Mouse (Mus musculus) T-helper 2 cell (primary cell): ENCODE data around the gene Rps27l.

ENCODE experiments used
- in situ Hi-C: fragments of 300-600 bp; cut with MboI, MseI; formaldehyde crosslinking; loops from one replicate; pipeline ENCODE4 v1.15.1; 2025; ENCODE audit warnings: high pct_unique_total_duplicates

The Rps27l gene

DNA sequence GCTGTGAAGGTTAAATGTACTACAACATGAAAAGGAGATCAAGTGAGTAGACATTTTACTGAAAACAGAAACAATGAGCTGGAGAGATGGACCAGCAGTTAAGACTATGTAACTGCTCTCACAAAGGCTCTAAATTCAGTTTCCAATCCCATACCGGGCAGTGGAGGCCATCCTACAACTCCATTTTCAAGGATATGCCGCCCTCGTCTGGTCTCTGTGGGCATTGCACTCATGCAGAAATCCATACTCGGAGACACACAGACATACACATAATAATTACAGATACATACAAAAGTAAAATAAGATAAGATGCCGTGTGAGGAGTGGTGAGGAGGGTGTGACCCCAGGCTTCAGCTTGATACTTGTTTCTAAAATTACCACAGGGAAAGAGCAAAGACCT, 34.6 kb downstream of the Rps27l start:
- in situ Hi-C loops = no loop called here

DNA sequence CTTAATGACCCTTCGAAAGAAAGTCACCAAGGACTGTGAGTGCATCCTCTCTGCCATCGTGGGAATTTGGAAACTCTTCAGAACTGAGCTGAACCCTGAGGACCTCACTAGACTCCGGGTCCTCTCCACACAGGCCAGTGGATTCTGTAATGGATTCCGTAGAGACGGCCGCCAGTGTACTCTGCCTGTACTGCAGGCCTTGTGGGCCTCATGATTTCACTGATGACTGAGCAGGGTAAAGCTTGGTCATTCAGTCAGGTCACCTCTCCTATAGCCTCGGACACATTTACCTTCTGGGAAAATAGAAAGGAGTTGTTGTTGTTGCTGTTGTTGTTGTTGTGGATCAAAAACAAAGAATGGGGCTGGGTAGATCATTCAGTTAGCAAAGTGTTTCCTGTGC, 36.2 kb downstream of the Rps27l start:
- in situ Hi-C loops = no loop called here

DNA sequence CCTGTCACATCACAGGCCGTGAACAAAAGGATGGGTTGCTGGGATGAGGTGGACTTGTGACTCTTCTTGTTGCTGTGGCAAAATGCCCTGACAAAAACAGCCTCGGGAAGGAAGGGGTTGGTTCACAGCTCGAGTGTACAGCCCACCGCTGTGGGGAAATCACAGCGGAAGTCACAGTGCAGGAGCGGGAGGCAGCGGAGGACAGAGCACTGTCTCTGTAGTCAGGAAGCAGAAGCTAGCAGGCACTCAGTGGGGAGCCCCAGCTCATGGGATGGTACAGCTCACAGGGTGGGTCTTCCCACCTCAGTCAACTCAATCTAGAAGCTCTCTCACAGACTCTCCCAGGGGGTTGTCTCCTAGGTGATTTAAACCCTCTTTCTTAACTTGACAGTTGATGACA, 39.5 kb downstream of the Rps27l start:
- in situ Hi-C loops = no loop called here

DNA sequence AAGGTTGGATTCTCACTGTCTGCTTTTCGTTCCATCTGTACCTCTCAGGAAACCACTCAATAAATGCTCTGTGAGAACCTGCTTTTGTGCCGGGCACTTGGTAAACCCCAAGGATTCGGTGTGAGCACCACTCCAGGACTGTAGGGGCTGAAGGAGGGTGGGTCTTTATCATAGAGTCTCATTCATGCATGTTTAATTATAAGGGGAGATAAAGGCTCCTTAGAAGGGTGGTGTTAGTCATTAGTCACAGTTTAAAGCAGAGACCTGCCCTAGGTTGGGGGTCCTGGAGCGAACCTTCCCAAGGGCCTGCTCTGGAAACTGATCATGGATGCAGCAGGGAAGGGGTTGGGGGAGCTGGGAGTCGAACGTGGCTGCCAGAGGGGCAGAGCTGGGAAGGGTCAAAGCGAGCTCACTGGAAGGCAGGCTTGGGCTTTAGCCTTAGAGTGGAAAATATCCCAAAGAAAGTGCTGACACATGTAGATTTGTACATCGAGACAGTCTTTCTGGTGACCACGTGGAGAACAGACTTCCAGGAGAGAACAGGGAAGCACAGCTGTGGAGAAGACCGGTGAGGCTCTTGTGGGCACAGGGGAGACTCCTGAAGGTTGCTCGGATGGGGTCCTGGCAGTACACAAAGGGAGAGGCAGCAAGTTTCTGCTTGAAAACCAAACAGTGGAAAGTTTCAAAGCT, 42.5 kb downstream of the Rps27l start:
- in situ Hi-C loops = no loop called here

DNA sequence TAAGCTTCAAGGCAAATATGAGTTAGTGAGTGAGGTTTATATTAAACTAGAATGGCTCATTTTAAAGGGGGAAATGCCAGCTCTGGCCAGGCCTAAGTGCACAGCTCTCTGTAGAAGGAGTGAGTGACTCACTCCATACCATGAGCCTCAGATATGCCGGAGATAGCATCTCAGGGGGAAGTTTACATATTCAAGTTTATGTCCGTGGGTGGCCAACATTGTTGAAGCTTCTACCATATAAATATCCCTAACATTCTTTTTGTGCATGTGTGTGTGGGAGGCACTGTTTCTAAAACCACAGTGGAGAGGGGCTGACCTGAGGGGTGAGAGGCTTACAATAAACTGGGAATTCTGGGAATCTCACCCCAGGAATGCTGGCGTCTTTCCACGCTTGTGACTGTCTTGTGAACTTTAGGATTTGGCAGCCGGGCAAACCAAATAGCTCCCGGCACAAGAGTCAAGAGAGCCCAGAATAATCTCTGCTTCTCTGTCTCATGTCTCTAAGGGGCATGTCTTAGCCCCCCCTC, 43.1 kb downstream of the Rps27l start:
- in situ Hi-C loops = no loop called here

DNA sequence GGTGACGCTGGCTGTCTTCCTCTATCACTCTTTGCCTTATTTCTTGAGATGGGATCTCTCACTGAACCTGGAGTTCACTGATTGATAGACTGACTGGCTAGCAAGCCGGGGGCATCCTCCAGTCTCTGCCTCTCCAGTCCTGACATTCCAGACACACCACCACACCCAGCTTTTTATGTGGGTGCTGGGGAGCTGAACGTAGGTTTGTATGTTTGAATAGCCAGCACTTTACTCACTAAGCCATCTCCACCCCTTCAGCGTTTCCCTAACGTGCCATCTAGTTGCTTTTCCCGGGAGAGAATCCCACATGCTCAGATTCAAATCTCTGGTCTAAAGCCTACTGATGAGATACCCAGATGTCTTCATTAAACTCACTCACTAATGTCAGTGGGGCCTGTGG, 43.7 kb downstream of the Rps27l start:
- in situ Hi-C loops = no loop called here

DNA sequence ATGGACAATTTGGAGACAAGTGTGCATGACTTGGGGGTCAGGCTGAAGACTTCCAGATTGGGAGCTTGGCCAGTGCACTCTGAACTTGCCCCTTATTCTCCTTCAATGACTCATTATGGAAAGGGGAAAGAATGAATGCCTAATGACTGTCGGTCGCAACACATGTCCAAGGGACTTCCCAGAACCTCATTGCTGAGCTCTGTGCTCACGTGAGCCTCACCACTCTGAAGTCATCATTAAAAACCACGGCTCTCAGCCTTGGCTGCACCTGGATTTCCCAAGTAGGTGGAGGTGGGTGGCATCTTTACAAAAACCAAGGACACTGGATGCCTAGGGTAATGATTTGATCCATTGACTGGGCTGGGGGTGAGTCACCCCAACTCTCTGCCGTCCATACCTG, 44.2 kb downstream of the Rps27l start:
- in situ Hi-C loops = no loop called here

DNA sequence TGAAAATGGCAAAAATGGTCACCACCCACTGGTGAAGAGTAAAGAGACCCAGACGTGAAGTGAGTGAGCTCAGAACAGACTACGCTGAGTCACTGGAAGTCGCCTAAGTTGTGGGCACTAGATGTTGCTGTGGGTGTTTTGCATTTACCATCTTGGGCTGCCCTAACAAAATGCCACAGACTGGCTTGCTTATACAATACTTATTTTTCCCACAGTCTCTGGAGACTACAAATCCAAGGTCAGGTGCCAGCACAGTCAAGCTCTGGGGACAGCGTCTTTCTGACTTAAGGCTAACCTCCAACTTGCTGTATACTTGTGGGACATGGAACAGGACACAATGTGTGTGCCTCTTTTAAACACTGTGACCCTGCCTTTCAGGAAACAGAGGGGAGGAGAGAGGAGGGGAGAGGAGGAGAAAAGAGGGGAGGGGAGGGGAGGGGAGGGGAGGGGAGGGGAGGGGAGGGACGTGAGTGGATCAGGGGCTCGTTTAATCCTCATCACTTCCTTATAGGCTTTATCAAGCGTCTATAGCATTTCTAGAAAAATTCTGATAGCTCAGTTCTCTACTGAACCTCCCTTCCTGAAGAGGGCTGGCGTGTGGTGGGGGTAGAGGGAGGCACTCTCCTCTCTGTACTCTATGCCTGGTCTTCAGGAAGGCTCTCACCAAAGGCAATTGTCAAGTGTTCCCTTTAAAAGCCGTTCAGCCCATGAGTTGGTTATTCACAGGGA, 45.3 kb downstream of the Rps27l start:
- in situ Hi-C loops = no loop called here

DNA sequence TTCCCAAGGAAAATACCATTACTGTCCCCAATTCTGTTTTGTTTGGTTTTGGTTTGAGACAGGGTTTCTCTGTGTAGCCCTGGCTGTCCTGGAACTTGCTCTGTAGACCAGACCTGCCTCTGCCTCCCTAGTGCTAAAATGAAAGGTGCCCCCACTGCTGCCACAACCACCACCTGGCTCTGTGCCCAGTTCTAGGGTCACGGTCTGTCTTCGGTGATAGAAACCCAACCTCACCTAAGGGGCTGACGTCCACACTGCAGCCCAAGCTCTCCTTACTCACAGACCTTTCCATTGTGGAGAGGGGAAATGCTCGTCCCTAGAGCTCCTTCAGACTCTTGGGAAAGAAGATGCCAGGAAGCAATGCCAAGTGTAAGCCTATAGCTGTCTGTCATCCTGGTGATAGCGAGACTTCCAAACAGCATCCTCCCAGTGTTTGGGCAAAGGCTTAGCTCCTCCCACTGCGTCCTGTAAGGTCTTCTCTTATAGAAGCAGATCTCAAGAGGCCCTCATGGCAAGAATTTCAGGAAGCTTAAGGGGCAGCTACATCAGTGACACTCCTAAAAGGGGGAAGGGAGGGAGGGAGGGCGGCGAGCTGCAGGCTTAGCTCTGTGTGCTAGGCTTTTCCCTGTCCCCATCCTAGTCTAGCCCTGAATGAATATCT, 46.0 kb downstream of the Rps27l start:
- in situ Hi-C loops = no loop called here
